Mouse (Mus musculus): ENCODE data around the gene Wnt8b. TPM values are rescaled to one million over a fixed set of nuclear protein-coding genes. Genes with fewer than 3 reads are reported as not detected.
A peak's percentile ranks its signal among the peaks of the same experiment; 100 is the strongest.

Wnt8b gene
- total and polyA plus RNA-seq, 2 experiments from 2014 or later: 1.2 to 2.1 TPM

DNA sequence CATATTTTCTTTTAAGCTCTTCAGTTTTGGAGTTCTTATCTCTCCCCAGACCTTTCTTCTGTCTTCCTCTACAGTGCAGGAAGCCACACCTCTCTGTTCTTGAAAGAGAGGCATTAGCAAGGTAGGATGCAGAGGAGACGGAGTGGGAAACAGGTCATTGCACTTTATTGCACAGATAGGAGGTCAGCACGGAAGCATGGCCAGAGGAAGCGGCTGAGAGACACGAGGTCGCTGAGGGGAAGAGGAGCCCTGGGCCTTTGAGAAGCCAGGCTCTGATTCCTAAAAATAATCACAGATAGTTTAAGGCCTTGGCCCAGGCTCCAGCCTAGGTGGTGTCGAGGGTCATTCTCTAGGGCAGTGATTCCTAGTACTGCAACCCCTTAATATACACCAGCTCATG is 22.5 kb downstream of the Wnt8b start:
- H3K4me2 ChIP-seq (ENCODE audit: low read depth): no peak overlapping the region
- ATAC-seq (no peak), DNase-seq (no peak)

DNA sequence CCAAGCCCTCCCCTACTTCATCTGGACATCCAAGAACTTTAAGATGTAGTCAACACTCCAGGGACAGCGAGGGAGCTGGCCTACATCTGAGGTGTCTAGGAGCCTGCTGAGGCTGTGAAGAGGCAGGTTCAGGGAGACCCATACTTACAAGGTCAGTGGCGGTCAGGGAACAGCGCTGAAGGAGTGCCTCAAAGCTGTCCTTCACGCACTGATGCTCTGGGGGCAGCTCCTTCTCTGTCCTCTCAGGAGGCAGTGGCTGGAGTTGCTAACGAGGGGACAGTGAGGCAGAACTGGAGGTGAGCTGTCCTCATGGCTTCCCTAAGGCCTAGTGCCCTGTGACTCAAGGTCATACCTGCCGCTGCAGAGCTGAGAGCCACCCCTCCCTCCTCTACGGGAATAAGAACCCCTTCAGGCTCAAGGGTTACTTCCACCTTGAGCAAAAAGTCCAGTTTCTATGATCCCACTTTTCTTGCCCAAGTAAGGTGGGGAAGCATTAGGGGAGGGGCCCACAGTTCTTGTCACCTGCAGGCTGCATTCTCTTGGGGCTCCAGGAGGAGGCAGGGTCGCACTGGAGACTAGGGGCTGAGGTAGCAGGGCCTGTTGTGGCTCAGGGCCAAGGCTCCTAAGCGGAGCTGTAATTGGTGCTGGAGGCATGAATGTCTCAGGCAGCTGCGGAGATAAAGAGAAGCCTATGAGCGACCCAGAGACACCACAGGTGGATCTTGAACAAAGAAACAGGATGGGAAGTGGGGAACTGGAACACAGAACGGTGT is 24.9 kb downstream of the Wnt8b start:
- no peaks in the 10 kb centered on the region for H3K36me3 ChIP-seq (ENCODE audit: insufficient read depth)
- 42% methylated on average over 12 of the region's 12 CpGs for WGBS

More for the DNA sequence above, 22.5 kb downstream of the Wnt8b start:
- Histone ChIP-seq H3K27ac (ENCODE audit: low read depth, low read length) (no peak overlapping the region), H3K4me3 (ENCODE audit: low read depth, low read length) (no peak overlapping the region), H3K9me3 (ENCODE audit: low read length) (no peaks in the 10 kb centered on the region), H3K4me1 (ENCODE audit: insufficient read depth) (peaks cover 8% of the 10 kb centered on the region; the same call in 1 of the 2 replicates), H3K9ac (no peak overlapping the region), H3K36me3 (ENCODE audit: insufficient read depth) (no peaks in the 10 kb centered on the region), H3K27me3 (ENCODE audit: insufficient read depth, low read length) (peaks cover 91% of the 10 kb centered on the region)
- TF ChIP-seq CTCF (IDR thresholded peaks at IDR 0.05; ENCODE audit: low read depth): no peak
- 27% methylated on average over 6 of the region's 6 CpGs for WGBS

DNA sequence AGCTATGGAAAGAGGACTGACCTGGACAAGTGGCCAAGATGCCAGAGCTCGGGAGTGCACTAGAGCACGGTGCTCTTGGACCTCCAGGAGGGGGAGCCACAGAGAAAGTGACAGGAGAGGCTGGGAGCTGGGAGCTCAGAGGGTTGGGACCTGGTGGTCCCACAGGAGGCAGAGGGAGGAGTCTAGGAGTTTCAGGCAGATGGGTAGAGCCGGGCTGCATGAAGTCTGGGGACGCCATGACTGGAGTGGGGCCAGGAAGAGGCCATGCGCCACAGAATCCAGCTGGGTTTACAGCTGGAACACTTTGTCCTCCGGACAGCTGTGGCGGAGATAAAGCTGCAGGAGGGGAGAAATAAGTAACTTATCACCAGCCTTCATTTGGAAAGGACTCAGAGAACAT is 25.9 kb downstream of the Wnt8b start:
- H3K9me3 ChIP-seq (ENCODE audit: low read length): no peaks in the 10 kb centered on the region
- 30% methylated on average over 7 of the region's 7 CpGs for WGBS
- no peak for DNase-seq
- no peak overlapping the region for H3K4me3 ChIP-seq (ENCODE audit: low read depth, low read length)
- H3K36me3 ChIP-seq (ENCODE audit: insufficient read depth): no peaks in the 10 kb centered on the region
- peaks cover 58% of the 10 kb centered on the region for H3K27me3 ChIP-seq (ENCODE audit: insufficient read depth, low read length)
- no peak overlapping the region for H3K4me2 ChIP-seq (ENCODE audit: low read depth)
- no peak for TF ChIP-seq CTCF (IDR thresholded peaks at IDR 0.05; ENCODE audit: low read depth)
- H3K9ac ChIP-seq: no peak overlapping the region
- no peak overlapping the region for H3K27ac ChIP-seq (ENCODE audit: low read depth, low read length)
- no peaks in the 10 kb centered on the region for H3K4me1 ChIP-seq (ENCODE audit: insufficient read depth)
- no peak for ATAC-seq

More for the DNA sequence above, 24.9 kb downstream of the Wnt8b start:
- no peaks in the 10 kb centered on the region for H3K4me1 ChIP-seq (ENCODE audit: insufficient read depth)
- H3K4me2 ChIP-seq (ENCODE audit: low read depth): no peak overlapping the region
- peak; percentile 22; the same call in 1 of the 2 replicates for TF ChIP-seq CTCF (IDR thresholded peaks at IDR 0.05; ENCODE audit: low read depth)
- ATAC-seq: no peak
- no peak overlapping the region for H3K27ac ChIP-seq (ENCODE audit: low read depth, low read length)
- H3K9ac ChIP-seq: no peak overlapping the region
- H3K27me3 ChIP-seq (ENCODE audit: insufficient read depth, low read length): peaks cover 68% of the 10 kb centered on the region
- no peak overlapping the region for H3K4me3 ChIP-seq (ENCODE audit: low read depth, low read length)
- H3K9me3 ChIP-seq (ENCODE audit: low read length): no peaks in the 10 kb centered on the region
- DNase-seq: no peak

DNA sequence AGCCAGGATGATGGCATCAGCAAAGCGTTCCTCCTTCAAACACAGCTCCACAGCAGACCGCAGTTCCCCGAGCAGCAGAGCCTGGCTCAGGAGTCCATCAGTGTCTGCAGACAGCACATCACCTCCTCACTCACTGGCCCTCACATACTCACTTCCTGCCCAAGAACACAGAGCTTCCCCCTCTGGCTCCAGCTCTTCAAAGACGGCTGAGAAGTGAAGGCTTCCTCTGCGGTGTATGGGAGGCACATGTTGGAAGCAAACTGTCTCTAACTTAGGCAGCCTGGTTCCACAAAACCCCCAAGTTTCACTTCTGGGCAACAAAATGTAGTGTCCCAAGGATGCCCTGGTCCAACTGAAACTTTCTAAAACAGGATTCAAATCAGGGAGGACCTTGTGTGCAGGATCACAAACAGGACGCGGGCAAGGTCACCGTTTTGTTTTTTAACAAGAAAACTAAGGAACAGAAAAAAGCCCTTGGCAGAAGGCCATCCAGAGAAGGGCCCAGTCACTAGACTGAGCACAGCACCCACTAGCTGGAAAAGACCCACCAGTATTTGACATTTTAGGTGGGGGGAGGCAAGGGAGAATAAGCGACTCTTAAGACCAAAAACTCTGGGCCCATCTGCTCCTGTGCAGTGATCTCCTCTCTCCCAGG is 32.4 kb downstream of the Wnt8b start:
- no peaks in the 10 kb centered on the region for H3K36me3 ChIP-seq (ENCODE audit: insufficient read depth)
- no peak for TF ChIP-seq CTCF (IDR thresholded peaks at IDR 0.05; ENCODE audit: low read depth)
- H3K27me3 ChIP-seq (ENCODE audit: insufficient read depth, low read length): no peaks in the 10 kb centered on the region
- H3K9me3 ChIP-seq (ENCODE audit: low read length): no peaks in the 10 kb centered on the region
- H3K4me2 ChIP-seq (ENCODE audit: low read depth): no peak overlapping the region
- no peak overlapping the region for H3K9ac ChIP-seq
- WGBS: 82% methylated on average over 9 of the region's 9 CpGs
- no peaks in the 10 kb centered on the region for H3K4me1 ChIP-seq (ENCODE audit: insufficient read depth)
- ATAC-seq: no peak
- DNase-seq: no peak
- H3K4me3 ChIP-seq (ENCODE audit: low read depth, low read length): no peak overlapping the region
- H3K27ac ChIP-seq (ENCODE audit: low read depth, low read length): no peak overlapping the region

DNA sequence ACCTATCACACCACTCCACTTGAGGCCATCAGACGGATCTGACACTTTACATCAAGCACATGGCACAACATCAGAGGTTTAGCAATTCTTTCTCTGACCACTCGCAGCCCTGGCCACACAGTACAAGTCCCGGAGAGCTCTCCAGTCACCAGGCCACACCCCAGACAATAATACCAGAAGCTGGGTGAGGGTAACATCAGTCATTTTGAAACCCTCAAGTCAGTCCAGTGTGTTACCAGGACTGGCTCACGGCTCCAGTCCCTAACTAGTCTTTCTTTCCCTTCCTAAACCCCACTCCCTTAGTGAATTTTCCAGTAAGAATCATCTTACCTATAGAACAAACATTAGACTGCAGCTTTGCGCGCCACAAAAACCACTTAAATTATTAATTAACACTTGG is 36.7 kb downstream of the Wnt8b start:
- no peak for DNase-seq
- no peak overlapping the region for H3K27ac ChIP-seq (ENCODE audit: low read depth, low read length)
- no peaks in the 10 kb centered on the region for H3K9me3 ChIP-seq (ENCODE audit: low read length)
- H3K4me1 ChIP-seq (ENCODE audit: insufficient read depth): no peaks in the 10 kb centered on the region
- no peak overlapping the region for H3K4me3 ChIP-seq (ENCODE audit: low read depth, low read length)
- no peak for TF ChIP-seq CTCF (IDR thresholded peaks at IDR 0.05; ENCODE audit: low read depth)
- no peaks in the 10 kb centered on the region for H3K27me3 ChIP-seq (ENCODE audit: insufficient read depth, low read length)
- no peak for ATAC-seq
- no peak overlapping the region for H3K4me2 ChIP-seq (ENCODE audit: low read depth)
- no peaks in the 10 kb centered on the region for H3K36me3 ChIP-seq (ENCODE audit: insufficient read depth)
- WGBS: 76% methylated on average over 6 of the region's 6 CpGs
- no peak overlapping the region for H3K9ac ChIP-seq

DNA sequence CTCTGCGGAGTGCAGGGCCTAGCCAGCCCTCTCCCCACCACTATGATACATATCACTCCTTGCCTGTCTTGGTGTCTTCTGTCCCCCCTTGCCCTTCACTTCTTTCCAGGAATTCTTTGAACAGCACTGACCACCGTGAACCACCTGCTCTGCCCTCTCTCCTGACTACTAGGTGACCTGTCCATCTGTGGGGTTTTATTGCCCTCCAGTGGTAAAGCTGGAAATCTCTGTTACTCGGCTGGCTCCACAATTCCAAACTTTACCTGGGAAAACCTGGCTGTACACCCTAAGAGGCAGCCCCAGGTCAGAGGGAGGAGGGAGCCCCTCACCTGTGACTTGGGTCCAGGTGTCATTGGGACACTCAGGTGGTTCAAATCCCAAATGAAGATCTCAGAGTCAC is 42.1 kb downstream of the Wnt8b start:
- H3K27ac ChIP-seq (ENCODE audit: low read depth, low read length): no peak overlapping the region
- H3K4me3 ChIP-seq (ENCODE audit: low read depth, low read length): no peak overlapping the region
- TF ChIP-seq CTCF (IDR thresholded peaks at IDR 0.05; ENCODE audit: low read depth): peak; percentile 63
- no peak overlapping the region for H3K4me2 ChIP-seq (ENCODE audit: low read depth)
- no peaks in the 10 kb centered on the region for H3K4me1 ChIP-seq (ENCODE audit: insufficient read depth)
- ATAC-seq (no peak), DNase-seq (no peak)
- H3K27me3 ChIP-seq (ENCODE audit: insufficient read depth, low read length): no peaks in the 10 kb centered on the region
- no peak overlapping the region for H3K9ac ChIP-seq
- no peaks in the 10 kb centered on the region for H3K9me3 ChIP-seq (ENCODE audit: low read length)
- no peaks in the 10 kb centered on the region for H3K36me3 ChIP-seq (ENCODE audit: insufficient read depth)
- 26% methylated on average over 3 of the region's 3 CpGs for WGBS

DNA sequence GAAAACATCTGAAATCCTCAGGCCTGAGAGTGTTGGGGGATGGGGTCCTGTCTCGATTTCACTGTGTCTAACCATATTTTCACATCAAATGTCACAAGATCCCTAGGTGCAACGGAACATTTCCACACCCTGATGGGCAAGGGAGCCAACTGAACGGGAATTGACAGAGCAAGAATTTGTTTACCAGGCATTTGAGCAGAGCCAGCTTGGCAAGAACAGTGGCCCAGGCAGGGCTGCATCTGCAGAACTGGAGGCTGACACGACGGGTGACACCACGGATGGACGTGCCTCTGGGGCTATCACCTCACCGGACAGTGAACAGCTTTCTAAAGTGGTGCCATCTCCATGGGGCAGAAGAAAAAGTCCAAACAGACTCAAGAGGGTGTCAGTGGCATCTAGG is 44.1 kb downstream of the Wnt8b start:
- H3K27me3 ChIP-seq (ENCODE audit: insufficient read depth, low read length): no peaks in the 10 kb centered on the region
- ATAC-seq: no peak
- no peaks in the 10 kb centered on the region for H3K36me3 ChIP-seq (ENCODE audit: insufficient read depth)
- WGBS: 84% methylated on average over 8 of the region's 8 CpGs
- no peak for TF ChIP-seq CTCF (IDR thresholded peaks at IDR 0.05; ENCODE audit: low read depth)
- H3K4me2 ChIP-seq (ENCODE audit: low read depth): no peak overlapping the region
- no peak overlapping the region for H3K4me3 ChIP-seq (ENCODE audit: low read depth, low read length)
- DNase-seq: no peak
- no peak overlapping the region for H3K27ac ChIP-seq (ENCODE audit: low read depth, low read length)
- no peaks in the 10 kb centered on the region for H3K4me1 ChIP-seq (ENCODE audit: insufficient read depth)
- H3K9me3 ChIP-seq (ENCODE audit: low read length): no peaks in the 10 kb centered on the region
- no peak overlapping the region for H3K9ac ChIP-seq

Data from forebrain, postnatal 0 days (tissue).